Mouse (Mus musculus) inflammation-experienced regulatory T-cells, adult 6 months (primary cell): Measurements from ENCODE around the gene Evl. TPM values are rescaled to one million over a fixed set of nuclear protein-coding genes. Genes with fewer than 3 reads are reported as not detected.
"Not testable (repeated sequence)": the region's sequence is repeated elsewhere in the genome, so short reads cannot be mapped to it uniquely, and the experiment has no call there.

Experiments used
- ATAC-seq: one replicate; pipeline ENCODE4 v1.8.0; 2017
- polyA plus RNA-seq, 3 experiments: library from polyadenylated mRNA; unstranded; fragments of 100-300 nt; shearing (Covaris generic); gene quantifications; one replicate each; pipeline ENCODE4 v1.2.1; 2017

Gene Evl
- 100 to 1,000 TPM; 124 to 306 (median 304) TPM for polyA plus RNA-seq

DNA sequence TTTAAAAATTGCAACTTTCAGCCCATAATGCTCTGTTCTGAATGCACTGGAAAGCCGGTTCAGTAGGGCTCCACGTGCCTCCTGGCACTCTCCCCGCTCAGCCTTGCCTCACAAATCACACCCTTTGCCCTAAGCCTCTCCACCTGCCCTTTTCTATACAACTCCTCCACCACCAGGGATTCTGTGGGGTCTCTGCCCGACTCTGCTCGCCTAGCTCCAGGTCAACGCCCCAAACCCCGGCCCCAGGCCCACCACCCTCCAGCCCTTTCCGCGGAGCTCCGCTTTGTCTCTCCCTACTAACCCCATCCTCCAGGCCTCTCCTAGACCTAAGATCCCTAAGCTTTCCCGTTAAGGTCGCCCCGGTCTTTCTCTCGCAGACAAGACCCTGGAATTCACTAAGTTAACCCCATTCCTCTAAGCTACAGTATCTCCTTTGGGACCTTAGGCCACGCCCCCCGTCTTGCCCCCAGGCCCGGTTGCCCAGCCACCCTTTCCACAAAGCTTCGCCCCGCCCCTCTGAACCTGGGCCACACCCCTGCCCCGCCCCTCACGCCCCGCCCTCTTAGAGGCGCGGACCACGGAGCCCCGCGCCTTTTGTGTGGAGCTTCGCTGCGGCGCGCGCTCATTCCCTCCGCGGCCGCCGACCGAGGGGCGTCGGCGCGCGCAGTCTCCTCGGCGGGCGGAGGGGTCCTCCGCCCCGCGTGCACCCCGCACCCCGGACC, at the start of gene Evl:
Gene Evl (plus strand): TSS at position 601 of the 722 bp plus-strand sequence.
- ATAC-seq: no peak

DNA sequence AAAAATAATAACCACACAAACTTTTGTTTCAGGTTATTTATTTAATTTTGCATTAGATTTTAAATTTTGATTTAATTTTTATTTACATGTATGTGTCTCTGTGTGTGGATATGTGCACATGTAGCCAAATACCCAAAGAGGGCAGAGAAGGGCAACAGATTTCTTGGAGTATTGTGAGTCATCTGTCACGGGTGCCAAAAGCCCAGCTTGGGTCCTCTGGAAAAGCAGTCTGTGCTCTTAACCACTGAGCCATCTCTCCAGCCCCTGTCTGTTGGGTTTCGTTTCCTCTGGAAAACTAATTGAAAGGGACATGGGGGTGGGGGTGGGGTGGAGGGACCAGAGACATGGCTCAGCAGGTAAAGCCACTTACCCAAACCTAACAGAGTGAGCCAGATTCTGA, 48.7 kb upstream of the Evl start:
- no peak for ATAC-seq

DNA sequence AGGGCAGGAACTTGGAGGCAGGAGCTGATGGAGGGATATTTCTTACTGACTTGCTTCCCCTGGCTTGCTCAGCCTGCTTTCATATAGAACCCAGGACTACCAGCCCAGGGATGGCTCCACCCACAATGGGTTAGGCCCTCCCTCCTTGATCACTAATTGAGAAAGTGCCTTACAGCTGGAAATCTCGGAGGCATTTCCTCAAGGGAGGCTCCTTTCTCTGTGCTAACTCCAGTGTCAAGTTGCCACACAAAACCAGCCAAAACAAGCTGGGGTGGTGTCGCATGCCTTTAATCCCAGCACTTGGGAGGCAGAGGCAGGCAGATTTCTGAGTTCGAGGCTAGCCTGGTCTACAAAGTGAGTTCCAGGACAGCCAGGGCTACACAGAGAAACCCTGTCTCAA, 47.5 kb upstream of the Evl start:
- ATAC-seq: not testable (repeated sequence)

DNA sequence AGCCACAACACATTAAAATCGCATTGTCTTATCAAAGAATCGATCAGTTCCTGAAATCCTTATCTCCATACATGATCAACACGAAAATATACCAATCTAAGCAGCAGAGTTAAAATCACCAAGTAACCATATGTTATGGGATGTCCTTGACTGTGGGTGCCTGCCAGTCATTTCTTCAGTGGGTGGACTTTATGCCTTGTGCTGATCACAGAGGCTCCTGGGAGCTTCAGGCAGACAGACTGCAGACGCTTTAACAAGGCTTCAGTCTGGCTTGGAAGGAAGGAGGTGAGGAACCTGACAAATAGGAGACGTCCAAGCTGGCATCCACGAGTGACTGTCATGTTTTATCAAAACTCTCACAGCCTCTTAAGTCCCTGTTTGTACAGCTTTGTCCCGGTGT, 43.9 kb upstream of the Evl start:
- ATAC-seq: no peak

DNA sequence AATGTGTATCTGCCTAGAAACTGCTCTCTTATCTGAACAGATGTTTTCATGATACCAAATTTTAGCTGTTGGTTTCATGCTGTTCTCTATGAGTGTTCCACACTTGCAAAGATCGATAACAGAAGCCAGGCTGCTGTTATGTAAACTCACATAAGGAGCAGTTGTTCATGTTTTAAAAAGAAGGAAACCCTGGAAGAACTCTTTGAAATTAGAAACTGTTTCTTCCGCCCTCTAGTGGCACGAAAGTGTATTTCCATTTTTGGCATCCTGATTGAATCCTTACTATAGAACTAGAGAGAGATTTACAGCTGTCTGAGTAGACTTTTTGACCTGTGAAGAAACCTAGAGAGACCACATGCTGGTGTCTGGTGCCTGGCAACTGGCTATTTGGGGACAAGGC, 43.5 kb upstream of the Evl start:
- ATAC-seq: no peak

DNA sequence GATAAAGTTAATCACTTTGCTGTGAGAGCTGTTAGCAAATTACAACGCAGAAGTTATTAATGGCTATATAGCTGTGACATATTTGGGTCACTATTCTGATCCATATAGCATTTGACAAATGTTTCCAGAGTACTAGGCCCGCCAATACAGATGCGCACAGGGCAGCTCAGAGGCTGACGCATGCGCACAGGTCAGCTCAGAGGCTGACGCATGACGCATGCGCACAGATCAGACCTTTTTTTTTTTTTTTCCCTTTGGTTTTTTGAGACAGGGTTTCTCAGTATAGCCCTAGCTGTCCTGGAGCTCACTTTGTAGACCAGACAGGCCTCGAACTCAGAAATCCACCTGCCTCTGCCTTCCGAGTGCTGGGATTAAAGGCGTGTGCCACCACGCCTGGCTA, 39.1 kb upstream of the Evl start:
- ATAC-seq: no peak

DNA sequence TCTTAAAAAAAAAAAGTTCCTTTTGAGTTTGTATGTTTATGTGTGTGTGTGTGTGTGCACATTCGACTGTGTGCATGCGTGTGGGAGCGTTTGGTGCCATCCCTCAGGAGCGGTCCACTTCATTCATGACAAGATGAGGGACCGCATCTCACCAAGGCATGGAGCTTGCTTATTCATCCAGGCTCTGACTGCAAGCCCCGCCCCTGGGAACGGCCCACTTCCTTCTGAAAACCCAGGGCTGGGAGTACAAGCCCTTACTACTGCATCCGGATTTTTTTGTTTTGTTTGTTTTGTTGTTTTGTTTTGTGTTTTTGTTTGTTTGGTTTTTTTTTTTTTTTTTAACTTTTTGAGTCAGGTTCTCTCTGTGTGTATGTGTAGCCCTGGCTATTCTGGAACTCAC, 35.1 kb upstream of the Evl start:
- no peak for ATAC-seq

DNA sequence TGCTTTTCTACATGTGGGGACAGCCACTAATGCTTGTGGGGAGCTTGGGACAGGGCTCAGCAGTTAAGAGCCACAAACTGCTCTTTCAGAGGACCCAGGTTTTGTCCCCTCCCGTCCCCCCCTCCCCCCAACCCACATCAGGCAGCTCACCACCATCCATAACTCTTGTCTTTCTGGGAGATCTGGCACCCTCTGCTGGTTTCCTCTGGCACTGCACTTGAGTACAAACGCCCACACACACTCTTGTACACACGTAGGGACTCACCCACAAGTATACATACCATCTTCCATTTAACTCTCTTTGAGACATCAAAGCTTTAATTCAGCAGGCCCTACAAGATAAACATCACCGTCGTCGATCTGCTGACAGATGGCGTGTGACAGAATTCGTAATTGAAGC, 25.3 kb upstream of the Evl start:
- ATAC-seq: no peak

DNA sequence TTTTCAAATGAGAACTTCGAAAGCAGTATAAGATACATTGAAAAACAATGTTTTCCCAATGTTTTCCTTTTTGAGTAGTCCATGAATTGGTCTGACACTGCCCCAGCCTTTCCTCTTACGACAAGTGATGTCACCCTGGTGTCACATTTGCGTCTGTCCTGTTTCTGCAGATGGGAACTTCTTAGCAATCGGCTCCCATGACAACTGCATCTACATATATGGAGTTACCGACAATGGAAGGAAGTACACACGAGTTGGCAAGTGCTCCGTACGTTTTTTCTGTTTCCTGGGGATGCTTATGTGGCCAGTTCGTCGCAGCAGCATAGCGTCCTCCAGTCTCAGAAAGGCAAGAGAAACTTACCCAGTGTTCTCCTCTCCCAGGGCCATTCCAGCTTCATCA, 20.0 kb upstream of the Evl start:
- no peak for ATAC-seq

DNA sequence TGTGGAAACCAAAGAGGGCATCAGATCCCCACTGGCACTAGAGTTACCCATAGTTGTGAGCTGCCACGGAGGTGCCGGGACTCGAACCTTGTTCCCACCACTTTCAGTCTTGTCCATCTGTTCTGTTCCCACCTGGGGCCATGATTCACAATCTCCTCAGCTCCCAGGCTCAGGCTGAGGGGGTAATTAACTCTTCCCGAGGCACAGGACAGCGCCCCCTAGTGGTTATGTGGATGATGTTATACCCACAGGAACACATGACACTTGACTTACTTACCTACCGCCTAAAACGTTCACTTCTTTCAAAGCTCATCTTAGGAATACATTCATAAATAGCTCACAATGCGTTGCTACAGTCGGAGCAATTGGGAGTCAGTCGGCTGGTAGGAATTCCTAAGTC, 18.1 kb upstream of the Evl start:
- no peak for ATAC-seq

DNA sequence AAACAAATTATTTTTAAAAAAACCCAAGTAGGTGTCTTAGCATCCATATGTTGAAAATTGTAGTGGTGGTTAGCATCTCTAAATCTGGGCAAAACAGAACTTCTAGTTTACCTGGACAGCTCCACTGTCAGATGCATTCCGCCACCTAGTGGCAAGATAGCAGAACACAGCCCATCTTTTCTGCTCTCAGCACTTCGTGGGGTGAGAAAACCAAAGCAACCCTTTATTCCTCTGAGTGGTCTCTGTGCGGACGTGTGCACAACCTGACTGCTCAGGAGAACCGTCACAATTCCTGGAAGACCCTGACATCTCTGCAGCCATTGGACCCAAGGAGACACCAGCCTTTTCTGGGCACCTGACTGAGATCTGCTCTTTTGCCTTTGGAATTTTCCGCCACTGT, 13.4 kb upstream of the Evl start:
- no peak for ATAC-seq

DNA sequence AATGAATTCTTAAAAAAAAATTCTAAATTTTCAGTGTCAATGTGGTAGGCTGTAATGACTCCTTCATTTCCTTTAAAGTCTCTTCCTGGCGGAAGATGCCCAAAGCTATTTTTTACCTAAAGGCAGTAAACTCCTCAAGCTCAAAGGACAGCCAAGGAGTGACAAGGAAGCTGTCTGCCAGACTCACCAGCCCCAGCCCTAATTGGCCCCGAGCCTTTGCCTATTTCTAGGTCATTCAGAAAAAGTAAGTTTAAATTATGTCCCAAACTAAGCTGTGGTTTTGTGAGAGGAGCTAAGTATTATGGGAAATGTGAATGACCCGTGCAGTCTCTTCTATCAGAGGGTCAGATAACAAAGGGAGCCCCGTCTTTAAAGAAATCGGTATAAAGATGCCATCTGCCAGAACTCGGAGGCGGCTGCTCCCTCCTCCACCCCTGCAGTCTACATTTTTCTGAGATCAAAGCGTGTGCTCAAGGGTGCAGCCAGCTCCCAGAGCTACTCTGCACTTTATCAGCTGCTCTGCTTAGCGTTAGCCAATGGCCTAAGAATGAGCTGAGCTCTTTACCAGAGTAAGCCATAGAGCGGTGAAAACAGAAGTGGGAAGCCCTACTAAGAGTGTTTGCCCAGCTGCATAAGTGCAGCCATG, 7.9 kb upstream of the Evl start:
- no peak for ATAC-seq

DNA sequence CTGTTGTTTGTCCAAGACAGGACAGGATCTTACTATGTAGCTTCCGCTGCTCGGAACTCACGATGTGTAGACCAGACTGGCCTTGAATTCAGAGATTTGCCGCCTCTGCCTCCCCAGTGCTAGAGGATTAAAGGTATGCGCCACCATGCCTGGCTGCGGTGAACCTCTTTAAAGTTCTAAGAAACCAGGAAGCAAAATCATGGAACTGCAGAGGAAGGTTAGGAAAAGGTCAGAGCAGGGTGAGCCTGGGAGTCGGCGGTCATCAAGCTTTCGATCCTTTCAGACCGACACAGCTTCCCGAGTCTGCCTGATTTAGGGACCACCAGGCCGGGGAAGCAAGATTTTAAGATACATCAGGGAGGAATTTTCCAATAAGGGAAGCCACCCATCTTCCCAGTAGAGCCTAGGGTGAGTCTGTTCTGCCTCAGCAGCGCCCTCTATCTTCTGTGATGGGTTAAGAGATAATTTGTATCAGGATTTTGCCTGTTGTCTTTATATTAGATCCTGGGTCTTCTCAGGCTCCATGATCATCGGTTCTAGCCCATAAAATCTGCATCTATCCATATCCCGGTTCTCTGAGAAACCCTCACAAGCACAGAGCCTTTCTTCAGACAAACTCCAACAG, 7.2 kb upstream of the Evl start:
- no peak for ATAC-seq

DNA sequence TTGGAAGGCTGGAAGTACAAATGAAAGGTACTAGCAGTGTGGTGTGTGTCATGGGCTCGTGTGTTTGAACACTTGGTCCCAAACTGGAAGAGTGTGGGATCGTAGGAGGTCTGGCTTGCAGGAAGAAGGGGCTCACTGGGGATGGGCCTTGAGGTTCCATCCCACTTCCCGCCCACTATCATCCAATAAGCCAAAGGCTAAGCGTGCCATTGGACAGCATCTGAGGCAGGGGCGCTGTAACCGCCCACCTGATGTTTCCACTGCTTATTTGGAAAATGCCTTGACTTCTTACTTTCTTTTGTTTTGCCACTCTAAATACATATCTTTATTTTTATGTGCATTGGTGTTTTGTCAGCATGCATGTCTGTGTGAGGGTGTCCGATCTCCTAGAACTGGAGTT, 2.8 kb upstream of the Evl start:
- ATAC-seq: no peak

DNA sequence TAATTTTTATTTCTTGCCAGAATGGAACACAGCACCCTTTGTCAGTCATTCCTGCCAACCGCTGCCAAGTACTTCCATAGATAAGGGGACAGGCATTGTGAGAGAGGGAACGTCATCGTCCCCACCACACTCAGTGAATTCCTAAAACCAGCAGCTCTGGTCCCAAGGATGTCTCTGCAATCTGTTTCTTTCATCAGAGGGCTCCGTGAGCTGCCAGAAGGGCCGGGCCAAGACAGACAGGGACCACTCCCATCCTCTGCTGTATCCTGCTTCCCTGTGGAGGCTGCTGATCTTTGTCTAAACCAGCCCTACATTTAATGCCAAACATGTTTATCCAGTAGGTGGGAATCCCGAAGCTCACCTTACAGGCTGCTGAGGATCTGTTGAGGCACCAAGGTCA, 1.4 kb upstream of the Evl start:
- no peak for ATAC-seq

DNA sequence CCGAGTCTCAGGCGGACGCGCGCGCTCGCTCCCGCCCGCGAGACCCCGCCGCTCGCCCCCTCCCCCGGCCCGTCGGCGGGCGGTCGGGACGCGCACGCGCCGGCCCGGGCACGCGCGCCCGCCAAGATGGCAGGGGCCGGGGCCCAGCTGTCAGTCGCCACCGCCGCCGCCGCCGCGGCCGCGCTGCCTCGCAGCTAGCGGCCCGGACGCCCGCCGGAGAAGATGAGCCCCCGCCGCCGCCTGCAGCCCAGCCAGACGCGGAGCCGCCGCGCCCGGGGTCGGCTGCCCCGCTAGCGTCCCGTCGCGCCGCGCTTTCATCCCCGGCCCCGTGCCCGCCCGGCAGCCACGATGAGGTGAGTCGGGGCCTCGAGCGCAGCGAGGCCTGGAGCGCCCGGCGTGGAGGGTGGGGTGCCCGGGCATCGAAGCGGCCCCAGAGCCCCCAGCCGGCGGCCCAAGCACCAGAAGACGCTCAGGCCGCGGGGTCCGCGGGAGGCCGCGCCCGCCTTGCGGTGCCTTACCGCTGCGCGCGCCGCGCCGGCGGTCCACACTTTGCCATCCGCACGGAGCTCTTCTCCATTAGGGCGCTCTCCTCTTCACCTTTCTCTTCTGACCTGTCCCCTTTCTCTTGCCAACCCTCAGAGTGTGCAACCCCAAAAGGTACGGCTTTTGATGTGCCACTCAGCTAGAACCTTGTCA, 489 bp downstream of the Evl start:
- ATAC-seq: no peak

DNA sequence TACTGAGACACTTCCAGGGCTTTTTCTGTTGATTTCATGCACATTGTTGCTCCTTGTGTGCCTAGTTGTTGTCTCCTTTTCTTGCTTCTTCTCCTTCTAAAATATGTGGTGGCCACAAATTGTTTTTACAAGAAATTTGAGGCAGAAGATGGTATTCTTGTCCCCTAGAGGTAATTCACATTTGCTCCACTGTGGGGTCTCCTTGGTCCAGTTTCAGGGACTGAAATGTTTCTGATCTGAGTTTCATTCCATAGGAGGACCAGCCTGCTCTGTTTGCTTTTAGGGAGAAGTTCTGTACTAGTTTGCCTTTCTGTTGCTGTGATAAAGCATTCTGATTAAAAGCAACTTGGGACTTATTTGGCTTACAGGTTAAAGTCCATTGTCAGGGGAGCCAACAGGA, 3.7 kb downstream of the Evl start:
- ATAC-seq: no peak

DNA sequence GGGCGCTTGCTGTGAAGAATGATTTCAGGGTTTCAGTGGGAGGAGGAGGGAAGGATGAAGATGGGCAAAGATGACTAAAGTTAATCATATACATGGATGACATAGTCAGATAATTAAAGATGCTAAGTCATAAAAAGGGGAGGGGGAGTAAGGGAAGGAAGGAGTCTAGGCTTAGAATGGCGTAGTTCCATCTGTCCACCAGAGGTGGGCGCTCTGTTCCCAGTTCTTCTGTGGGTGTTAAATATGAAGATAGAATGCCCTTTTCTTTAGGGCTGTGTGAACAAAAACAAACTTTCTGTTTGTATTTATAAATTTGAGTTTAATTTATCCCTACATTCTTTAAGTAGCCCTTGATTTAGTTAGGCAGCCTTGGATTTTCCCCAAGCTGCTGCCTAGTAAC, 8.7 kb downstream of the Evl start:
- ATAC-seq: no peak

DNA sequence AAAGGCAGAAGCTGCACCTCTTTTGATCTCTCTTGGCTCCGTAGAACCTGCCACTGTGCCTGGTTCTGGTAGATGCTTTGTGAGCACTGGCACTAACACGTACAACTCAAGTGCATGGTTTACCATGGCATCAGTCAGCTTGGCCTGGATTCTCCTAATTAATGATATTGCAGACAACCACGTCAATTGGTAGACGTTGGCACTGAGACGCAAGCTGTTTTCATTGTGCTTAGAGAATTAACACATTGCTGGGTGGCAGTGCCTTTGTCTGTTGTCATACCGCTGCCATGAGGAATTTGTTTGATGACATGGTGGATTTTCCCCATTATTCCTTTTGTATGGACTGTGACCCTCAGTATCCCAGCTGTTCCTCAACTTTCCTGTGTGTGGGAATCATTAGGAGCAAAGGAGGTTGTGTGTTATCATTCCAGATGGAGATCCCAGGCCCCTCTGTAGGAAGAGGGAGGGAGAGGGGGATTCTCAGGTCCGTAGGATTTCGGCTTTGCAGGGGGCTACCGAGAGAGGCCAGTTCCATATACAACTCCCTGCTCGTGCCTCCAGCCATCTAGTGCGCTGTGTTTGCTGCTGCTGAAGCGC, 10.5 kb downstream of the Evl start:
- ATAC-seq: no peak

DNA sequence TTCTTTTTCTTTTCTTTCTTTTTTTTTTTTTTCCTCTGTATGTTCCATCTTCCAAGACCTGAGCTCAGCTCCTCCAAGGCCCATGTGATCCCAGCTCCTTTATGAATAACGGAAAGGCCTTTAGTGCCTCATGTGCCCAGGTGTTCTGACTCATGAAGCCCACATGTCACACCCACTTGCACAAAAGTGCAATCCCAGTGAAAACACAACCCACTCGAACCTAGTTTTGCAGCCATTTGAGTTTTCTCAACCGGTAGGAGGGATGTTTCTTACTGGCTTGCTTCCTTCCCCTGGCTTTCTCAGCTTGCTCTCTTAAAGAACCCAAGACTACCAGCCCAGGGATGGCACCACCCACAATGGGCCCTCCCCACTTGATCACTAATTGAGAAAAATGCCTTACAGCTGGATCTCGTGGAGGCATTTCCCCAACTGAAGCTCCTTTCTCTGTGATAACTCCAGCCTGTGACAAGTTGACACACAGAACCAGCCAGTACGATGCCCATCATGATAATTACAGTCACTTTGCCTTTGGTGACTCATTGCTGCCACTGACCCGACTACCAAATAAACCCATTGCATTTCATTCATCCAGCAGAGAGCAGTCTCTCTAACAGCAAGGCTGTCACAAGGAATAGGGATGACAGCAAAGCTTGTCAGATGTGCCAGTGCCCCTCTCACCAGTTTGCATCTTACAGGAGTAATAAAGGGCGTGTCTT, 24.8 kb downstream of the Evl start:
- ATAC-seq: no peak

DNA sequence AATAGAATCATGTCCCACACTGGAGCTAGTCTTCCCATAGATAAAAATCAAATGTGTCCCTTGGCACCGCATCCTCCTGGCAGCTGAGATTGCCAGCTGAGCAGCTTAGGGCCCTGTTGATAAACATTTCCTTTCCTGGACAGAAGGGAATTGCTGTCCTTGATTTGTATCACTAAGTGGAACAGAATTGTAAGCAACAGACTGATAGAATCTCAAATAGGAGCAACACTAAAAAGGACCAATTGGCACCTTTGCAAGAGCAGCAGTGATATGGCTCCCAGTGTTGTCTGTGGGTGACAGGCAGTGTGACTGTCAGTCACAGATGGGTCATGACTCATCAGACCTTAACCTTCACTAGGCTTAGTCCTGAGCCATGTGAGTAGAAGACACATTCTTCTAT, 29.3 kb downstream of the Evl start:
- no peak for ATAC-seq

DNA sequence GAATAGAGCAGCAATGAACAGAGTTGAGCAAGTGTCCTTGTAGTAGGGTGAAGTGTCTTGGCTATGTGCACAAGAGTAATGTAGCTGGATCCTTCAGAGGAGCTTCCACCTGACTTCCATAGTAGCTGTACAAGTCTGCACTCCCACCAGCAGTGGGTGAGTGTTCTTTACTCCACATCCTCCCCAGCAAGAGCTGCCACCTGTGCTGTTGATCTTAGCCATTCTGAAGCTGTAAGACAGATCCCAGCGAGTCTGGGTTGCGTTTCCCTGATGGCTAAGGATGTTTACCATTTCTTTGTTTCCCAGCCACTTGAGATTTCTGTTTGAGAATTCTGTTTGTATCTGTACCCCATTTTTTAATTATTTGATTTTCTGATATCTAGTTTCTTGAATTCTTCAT, 35.6 kb downstream of the Evl start:
- no peak for ATAC-seq

DNA sequence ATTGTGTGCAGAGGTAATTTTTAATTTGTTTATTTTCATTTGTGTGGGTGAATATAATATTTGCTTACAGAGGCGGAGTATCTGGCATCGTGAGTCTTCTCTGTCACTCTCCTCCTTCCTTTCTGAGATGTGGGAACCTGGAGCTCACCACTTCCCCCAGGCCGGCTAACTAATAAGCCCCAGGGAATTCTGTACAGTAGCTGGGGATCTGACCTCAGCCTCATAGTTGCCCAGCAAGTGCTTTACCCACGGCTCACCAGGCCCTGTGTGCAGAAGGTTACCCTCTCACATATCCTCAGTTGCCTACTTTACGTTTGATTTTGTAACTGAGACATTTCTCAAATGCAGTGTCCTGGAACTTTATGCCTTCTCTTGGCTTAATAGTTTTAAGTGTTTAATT, 37.1 kb downstream of the Evl start:
- no peak for ATAC-seq
